Mouse (Mus musculus) urinary bladder, postnatal 14 days (tissue): Measurements from ENCODE around the gene Spem2.

Experiments
- DNase-seq: peaks from one replicate; pipeline ENCODE4 v3.0.0; 2021; ENCODE audit warnings: low spot score

Gene Spem2

DNA sequence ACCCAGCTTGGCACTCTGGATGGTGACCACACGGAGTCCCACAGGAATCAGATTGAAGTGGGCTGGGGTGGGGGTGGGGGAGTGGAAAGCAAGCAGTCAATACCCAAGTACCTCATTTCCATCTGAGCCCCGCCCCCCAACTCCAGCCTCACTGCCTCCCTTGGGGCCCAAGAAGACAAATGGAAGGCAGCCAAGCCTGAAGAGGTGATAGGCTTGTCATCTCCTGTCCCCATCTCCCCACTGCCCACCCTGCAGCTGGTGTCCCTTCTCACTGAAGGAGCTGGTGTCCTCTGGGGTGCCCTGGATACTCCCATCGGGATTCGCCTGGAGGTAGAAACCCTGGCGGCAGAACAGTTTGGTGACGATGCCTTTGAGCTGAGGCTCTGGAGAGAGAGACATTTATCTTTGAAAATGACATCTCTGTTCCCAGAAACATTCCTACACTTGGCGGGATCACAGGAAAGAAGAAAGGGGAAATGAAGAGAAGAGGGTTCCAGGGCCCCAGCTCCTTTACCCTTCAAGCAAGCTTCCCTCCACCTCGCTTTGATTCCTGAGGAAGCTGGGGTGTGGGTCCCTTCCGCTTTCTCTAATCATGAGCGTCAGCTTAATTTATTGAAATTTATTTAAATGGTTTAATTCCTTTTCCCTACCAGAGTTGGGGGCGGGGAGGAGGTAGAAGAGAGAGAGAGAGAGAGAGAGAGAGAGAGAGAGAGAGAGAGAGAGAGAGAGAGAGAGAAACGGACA is 18.7 kb downstream of the Spem2 start:
- no peak for DNase-seq

DNA sequence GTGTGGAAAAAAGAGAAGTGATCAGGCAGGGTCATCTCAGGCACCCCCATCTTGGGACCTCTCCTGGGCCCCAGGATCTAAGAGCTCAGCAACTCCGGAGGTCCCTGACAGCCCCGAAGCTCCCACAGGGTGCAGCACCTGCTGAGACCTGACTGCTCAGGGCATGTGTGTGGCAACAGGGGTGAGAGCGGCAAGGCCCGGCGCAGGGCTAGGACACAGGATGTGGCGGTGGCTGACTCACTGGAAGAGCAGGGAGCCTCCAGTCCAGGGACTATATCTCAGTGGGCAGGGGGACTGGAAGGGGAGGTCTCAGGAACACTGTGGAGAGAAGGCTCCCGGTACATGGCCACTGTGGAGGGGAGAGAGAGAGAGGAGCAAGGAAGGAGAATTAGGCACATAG is 20.3 kb downstream of the Spem2 start:
- no peak for DNase-seq

DNA sequence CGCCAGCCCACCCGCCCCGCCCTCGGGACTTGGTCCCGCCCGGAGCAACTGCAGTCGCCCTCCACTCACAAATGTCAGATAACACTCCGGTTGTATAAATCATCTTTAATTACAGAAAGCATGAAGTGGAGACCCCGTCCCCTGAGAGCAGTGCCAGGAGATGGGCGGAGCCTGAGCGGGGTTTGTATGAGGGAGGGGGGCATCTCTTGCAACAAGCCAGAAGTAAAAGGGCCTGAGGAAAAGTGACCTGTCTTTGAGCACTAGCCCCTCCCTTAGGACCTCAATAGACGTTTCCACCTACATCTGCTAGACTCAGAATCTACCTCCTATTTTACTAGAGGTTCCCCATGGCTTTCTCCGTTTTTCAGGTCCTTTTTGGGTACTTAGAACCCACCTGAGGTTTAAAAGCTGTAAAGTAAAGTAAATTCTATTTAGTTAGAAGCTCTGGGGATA is 22.3 kb downstream of the Spem2 start:
- no peak for DNase-seq

DNA sequence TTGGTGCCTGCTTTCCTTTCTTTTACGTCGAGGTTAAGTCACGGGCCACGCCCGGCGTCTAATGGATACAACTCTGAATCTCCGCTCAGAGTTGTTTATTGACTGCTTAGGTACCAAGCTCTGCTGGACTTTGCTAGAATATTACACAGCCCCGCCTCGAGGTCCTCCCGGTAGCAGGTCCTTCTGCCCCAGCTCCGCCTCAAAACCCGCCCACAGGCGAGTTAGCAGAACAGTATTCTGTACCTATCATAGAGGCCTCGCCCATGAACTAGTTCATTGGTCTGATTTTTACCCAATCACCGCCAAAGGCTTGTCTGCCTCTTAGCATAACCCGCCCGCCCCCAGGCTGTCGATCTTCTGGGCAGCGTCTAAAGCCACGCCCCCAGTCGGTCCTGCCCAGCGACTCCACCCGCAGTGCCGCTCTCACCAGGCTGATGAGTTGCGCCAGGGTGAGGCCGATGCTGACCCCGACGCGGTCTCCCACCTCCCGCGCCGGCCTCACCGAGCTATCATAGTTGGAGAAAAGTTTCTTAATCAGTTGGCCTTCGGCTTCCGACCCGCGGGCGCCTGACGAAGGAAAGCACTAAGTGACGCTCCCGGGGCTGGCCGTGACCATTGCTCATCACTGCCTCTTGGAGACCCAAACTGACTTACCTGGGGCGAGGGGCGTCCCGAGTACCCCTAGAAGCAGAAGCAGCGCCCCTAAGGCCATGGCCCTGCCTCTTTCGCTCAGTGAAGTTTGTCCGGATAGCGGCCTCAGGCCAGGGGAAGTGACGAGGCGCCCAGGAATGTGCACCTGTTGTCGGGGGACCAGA is 22.9 kb downstream of the Spem2 start, which contains the start of gene Chrnb1:
TSS of gene Chrnb1 (minus strand) at position 776 of the 815 bp plus-strand sequence.
- DNase-seq: peak; percentile 96

DNA sequence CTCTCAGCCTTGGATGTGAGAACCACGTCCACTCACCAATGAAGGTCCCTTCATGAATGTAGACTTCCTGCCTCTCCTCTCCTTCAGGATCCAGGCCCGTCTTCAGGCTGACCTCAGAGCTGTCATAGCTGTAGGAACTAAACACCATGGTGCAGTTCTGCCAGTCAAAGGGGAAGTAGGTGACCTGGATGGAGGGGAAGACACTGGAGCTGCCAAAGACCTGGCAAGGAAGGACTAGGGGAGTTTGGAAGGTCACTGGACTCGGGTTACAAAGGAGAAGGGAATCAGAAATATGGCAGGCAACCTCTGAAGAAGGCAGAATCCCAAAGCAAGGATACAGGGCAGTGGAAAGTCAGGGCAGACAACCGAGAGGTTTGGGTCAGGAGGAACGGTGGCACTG is 24.8 kb downstream of the Spem2 start:
- DNase-seq: no peak

DNA sequence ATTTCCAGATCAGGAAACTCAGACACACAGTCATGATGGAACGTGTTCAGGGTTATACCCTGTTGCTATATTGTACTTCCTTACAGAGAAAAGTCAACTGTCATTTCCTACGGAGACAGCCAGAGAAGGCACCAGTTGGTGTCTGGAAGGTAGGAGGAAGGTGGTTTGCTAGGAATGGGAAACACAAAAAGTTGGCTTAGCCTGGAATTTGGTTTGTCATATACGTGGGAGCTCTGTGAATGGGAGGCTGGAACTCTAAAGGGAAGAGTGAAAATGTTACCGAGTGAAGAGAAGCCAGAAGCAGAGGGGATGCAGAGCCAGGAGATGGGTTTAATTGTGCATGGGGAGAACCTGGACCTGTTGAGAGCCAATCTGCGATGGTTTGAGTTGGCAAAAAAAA is 26.8 kb downstream of the Spem2 start:
- no peak for DNase-seq

DNA sequence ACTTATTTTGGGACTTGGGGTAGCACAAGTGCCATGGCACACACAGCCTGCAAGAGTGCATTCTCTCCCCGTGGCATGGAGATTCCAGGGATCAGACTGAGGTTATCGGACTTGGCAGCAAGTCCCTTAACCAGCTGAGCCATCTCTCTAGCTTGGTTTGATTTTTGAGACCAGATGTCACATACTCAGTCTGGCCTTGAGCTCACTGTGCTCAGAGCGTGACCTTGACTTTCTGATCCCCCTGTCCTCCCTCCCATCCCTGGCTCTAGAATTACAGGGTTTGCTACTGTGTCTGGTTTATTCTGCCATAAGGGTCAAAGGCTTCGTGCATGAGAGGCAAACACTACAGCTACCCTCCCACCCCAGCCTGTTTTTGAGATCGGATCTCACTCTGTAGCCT is 28.8 kb downstream of the Spem2 start:
- DNase-seq: no peak

DNA sequence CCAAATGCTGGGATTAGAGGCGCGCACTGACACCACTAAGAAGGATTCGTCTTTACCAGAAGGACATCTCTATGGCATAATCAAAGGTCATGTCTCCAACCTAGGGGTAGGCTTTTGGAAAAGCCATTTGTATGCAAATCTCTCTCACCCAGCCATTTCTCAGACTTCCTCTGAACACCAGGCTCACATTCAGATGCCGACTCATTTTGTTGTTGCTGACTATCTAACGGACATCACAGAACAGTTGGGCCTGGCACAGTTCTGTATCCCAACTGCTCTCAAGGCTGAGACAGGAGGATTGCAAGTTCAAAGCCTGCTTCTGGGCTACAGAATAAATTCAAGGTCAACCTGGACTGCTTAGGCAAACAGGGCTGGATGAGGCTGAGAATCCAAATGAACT is 31.0 kb downstream of the Spem2 start:
- no peak for DNase-seq

DNA sequence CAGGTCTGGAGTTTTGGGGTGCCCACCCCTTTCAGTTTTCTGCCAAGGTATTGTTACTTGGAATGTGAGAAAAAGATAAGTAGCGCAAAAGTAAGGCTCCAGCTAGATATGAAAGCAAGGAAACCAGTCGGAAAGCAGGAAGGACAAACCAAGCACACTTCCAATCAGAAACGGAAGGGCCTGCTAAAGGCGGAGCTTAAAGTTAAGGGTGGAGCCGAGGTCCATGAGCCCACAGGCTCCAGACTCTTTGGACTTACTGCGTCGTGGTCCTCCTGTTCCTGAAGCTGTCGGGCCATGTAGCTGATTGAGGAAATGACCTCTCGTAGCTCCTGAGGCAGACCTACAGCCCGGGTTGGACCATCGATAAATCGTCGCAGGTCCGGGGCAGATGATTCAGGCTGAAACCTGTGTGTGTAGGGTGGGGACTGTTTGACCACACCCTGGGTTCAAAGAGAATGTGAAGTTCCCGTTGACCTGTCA is 33.4 kb downstream of the Spem2 start:
- DNase-seq: no peak

DNA sequence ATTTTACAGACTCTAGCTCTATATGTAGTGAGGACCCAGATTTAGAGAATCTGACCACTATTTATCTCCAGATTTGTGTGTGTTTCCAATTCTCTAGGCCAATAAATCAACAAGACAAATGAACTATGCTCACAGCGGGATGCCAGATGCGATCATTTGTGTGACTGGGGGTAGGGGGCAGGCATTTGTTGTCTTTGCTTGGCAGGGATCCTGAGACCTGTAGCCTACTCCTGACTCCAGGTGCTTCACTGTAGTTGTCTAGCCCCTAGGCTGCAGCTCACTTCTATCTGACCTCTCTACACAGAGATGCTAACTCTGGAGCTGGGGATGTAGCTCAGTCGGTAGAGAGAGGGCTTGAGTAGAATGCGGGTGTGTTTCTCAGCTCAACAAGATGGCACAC is 36.4 kb downstream of the Spem2 start:
- DNase-seq: no peak

DNA sequence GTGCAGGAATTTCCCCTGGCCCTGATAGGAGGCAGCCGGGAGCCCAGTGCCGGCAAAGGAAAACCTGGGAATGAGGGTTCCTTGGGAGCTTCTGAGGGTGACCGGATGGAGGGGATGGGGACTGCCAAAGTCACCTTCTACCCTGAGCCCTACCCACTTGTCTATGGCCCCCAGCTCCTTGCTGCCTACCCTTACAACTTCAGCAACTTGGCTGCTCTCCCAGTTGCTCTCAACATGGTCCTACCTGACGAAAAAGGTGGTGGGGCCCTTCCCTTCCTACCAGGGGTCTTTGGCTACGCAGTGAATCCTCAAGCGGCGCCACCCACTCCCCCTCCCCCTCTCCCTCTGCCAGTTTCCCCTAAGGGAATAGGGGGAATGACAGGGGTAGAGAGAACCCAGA is 39.3 kb downstream of the Spem2 start:
- no peak for DNase-seq

DNA sequence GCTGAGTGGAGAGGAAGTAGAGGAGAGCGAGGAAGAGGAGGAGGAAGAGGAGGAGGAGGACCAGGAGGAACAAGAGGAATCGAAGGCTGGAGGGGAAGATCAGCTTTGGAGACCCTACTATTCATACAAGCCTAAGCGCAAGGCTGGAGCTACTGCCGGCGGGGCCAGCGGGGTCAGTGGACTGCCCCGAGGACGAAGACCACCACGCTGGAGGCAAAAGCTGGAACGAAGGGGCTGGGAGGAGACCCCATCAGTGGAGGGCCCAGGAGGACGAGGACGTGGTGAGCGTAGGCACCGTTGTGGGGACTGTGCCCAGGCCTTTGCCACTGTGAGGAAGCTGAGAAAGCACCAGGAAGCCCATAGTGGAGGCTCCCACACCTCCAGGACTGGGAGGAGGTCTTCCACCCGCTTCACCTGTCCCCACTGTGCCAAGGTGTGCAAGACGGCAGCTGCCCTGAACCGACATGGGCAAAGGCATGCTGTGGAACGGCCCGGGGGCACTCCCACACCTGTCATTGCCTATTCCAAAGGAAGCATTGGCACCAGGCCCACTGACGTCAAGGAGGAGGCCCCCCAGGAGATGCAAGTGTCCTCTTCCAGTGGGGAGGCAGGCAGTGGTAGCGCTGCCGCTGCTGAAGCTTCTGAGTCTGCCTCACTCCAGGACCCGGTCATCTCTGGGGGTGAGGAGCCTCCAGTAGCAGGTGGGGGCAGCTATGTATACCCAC is 39.8 kb downstream of the Spem2 start:
- DNase-seq: no peak

DNA sequence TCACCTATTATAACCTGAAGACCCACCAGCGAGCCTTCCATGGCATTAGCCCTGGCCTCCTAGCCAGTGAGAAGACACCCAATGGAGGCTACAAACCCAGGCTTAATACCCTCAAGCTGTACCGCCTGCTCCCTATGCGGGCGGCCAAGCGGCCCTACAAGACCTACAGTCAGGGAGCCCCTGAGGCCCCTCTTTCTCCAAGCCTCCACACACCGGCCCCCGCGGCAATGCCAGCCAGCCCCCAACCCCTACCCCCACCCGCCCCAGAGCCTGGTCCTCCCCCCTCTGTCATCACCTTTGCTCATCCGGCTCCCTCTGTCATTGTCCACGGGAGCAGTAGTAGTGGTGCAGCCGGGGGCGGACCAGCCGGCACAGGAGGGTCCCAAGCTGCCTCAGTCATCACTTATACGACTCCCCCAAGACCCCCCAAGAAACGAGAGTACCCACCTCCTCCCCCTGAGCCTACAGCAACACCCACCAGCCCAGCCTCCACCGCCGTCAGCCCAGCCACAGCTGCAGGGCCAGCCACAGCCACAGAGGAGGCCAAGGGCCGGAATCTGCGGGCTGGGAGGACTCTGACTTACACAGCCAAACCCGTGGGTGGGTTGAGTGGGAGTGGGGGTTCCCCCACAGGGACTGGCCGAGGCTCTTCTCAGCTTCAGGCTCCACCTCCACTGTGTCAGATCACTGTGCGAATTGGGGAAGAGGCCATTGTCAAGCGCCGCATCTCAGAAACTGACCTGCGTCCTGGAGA is 40.6 kb downstream of the Spem2 start:
- no peak for DNase-seq

DNA sequence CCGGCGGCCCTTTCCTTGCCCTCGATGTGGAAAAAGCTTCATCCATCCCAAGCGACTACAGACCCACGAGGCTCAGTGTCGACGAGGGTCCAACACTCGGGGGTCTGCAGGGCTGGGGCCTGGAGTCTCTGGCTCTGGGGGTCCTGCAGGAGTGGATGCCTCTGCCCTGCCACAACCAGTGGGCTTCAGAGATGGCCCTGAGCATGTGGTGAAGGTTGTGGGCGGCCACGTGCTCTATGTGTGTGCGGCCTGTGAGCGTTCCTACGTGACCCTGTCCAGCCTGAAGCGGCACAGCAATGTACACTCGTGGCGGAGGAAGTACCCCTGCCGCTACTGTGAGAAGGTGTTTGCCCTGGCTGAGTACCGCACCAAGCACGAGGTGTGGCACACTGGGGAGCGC is 41.8 kb downstream of the Spem2 start:
- DNase-seq: no peak

DNA sequence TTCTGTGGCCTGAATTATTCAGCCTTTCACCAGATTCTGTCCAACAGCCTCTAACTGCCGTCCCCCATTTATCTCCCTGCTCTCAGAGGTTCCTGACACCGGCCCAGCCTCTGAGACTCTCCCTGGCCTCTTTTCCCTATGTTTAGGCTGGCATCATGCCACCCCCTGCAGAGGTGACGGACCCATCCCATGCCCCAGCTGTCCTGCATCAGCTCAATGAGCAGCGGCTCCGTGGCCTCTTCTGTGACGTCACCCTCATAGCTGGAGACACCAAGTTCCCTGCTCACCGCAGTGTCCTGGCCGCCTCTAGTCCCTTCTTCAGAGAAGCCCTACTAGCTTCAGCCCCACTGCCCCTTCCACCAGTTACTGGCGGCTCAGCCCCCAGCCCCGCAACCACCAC is 42.5 kb downstream of the Spem2 start:
- no peak for DNase-seq

DNA sequence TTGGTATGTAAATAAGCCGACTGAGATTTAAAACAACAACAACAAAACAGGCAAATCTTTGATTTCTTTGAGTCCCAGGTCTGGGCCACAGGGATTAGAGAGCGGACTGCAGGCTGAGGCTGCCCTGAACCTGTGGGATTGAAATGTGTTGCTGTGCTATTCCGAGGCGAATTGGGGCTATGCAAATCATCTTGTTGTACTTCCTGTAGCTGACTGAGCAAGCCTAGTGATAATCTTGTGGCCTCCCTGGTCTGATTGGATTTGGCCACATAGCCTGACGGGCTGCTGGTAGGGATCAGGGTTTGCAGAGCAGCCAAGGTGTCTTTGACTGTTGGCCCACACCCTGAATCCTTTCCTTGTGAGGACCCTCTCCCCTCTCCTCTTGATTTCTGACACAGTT is 43.3 kb downstream of the Spem2 start:
- DNase-seq: no peak

DNA sequence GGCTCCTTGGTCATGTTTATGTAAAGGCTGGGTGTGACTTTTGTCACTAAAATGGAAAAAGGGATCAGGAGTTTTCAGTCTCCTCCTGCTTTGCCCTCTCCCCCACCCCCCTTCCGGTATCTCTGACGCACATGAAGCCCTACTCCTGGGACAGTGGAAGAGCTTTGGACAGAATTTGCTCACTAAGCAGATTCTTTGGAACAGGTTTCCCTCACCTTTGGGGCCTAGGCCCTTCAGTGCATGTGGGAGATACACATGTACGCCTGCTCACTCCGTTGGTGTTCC is 50.7 kb downstream of the Spem2 start:
- peak; percentile 25 for DNase-seq

DNA sequence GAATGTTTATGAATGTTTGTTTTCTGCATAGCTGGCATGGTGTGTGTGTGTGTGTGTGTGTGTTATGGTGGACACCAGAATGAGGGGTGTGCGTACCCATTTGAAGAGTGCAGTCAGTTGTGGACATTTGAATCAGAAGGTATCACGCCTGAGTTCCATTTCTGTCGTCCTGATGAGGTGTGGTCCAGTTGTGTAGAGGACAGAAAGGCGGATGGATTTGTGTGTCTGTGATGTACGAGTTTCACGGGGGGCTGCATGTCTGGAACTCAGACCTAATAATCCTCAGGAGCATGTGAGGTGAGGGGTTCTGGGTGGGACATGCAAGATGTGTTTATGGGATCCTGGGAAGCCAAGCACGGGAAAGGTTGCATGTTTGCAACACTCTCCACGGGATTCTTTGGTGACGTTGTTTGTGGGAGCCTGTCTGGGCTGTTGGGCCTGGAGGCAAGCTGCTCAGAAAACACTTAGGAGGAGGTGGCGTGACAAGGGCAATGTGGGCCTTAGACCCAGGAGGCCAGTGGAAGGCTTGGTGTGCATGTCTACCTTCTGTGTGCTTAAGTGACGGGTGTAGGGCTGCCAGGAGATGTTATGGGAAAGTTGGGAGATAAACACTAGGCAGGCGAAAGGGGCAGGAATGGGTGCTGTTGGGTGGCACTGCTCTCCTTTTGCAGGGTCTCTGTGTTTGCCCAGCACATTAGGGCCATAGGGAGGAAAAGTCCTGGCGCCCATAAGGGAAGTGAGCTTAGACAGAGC is 51.2 kb downstream of the Spem2 start:
- peak; percentile 11 for DNase-seq
